Mouse (Mus musculus): ENCODE measurements around the gene Gm42688.

GRCm38 (mm10) chr6:83087205-83087925 lies 14.1 kb upstream of the Gm42688 start:
- no peak for TF ChIP-seq CTCF (conservative IDR thresholded peaks at IDR 0.05; ENCODE audit: insufficient read depth, insufficient read length, low read depth, low read length)
- no peak for TF ChIP-seq POLR2A (IDR thresholded peaks at IDR 0.05; ENCODE audit: low read depth, low read length)
